Mouse (Mus musculus): ENCODE data around the gene Trpc4. TPM values are rescaled to one million over a fixed set of nuclear protein-coding genes. Genes with fewer than 3 reads are reported as not detected.

Trpc4 gene
- polyA plus RNA-seq (2012; rRNA removed) = 0.06 and 0.10 TPM in 2 replicates

DNA sequence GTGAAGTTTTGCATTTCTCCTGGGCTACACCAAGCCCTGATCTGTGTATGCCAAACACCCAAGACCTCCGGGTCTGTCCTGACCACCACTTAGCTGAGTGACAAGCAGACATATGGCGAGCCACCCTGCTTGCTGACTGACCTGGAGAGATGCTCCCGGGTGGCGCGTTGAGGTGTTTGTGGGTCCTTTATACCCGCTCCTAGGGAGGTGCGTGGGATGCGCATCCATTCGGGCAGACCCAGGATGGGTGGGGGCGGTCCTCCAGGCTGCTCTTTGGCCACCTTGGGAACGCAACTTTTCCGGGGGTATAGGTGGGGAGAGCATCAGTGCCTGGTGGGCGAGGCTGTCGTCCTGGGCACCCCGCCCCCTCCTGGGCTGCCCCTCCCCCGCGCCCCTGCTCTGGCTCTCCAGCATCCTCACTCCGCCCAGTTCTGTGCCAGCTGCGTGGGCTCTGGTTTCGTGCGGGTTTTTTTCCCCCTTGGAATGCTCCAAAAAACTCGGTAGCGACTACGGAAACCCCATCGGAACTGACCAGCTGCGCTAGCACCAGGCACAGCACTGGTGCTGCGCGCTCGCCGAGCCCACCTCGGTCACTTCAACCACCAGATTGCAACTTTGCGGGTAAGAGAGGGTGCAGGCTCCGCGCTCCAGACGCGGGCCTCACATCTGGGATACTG lies at the start of gene Trpc4:
Gene Trpc4 (plus strand): TSS at position 397 of the 677 bp plus-strand sequence.
- 3% methylated on average over 36 of the region's 36 CpGs for WGBS
- Histone ChIP-seq H3K27me3 (ENCODE audit: control insufficient read depth, insufficient read depth, low read length) (no peaks in the 10 kb centered on the region), H3K36me3 (ENCODE audit: control insufficient read depth, insufficient read depth, low read length) (no peaks in the 10 kb centered on the region), H3K4me1 (ENCODE audit: control insufficient read depth, insufficient read depth, insufficient read length, low read length) (no peaks in the 10 kb centered on the region), H3K27ac (ENCODE audit: insufficient read depth, low read depth, low read length) (no peak within 1 kb of the TSS), H3K4me3 (ENCODE audit: low read depth, low read length) (peak within 1 kb of the TSS; percentile 31)
- TF ChIP-seq CTCF (IDR thresholded peaks at IDR 0.05; ENCODE audit: extremely low read depth, insufficient read length, insufficient replicate concordance, low read depth, low read length) (no peak), POLR2A (IDR thresholded peaks at IDR 0.05; ENCODE audit: low read depth, low read length) (no peak)

DNA sequence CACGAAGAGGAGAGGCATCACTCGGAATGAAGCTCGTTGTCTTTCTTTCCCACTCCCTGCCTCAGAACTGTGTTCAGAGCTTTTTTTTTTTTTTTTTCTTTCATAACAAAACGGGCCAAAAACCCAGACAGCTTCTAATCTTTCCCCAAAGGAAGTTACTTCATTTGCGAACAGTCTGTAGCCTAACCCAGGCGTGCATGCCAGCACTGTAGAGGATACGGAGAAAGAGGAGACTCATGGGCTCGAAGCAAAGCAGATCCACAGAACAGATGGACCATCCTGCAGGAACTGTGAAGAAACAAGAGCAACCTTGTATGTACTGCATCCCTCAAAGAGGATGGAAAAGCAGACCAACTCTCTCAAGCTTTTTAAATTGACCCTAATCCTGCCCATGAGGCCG lies 44.3 kb upstream of the Trpc4 start:
- no peak for TF ChIP-seq CTCF (IDR thresholded peaks at IDR 0.05; ENCODE audit: extremely low read depth, insufficient read length, insufficient replicate concordance, low read depth, low read length)
- no peak for TF ChIP-seq POLR2A (IDR thresholded peaks at IDR 0.05; ENCODE audit: low read depth, low read length)
- Histone ChIP-seq H3K27ac (ENCODE audit: insufficient read depth, low read depth, low read length) (no peak overlapping the region), H3K4me1 (ENCODE audit: control insufficient read depth, insufficient read depth, insufficient read length, low read length) (no peaks in the 10 kb centered on the region), H3K36me3 (ENCODE audit: control insufficient read depth, insufficient read depth, low read length) (no peaks in the 10 kb centered on the region), H3K4me3 (ENCODE audit: low read depth, low read length) (no peak overlapping the region), H3K27me3 (ENCODE audit: control insufficient read depth, insufficient read depth, low read length) (no peaks in the 10 kb centered on the region)
- 76% methylated on average over 9 of the region's 9 CpGs for WGBS

DNA sequence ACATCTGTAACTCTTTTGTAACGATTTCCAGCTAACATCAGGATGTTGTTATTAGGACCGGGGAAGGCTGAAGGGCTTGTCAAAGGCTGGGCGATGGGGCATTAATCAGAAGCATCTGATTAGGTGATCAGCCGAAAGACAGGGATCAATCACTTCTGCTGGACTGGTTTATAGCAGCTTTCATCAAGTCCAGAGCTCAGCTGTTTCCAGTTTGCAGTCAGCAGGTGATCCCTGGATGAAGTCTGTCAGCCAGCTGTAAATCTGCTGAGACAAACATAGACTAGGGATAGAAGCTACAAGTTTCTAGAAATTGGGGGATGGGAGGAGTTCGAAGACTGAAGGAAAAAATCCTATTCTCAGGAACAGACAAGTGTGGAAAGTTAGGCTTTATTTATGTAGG lies 20.5 kb upstream of the Trpc4 start:
- H3K4me3 ChIP-seq (ENCODE audit: low read depth, low read length) = no peak overlapping the region
- H3K27ac ChIP-seq (ENCODE audit: insufficient read depth, low read depth, low read length) = no peak overlapping the region
- no peaks in the 10 kb centered on the region for H3K27me3 ChIP-seq (ENCODE audit: control insufficient read depth, insufficient read depth, low read length)
- no peaks in the 10 kb centered on the region for H3K4me1 ChIP-seq (ENCODE audit: control insufficient read depth, insufficient read depth, insufficient read length, low read length)
- no peaks in the 10 kb centered on the region for H3K36me3 ChIP-seq (ENCODE audit: control insufficient read depth, insufficient read depth, low read length)
- WGBS = 69% methylated on average over 5 of the region's 5 CpGs
- TF ChIP-seq CTCF (IDR thresholded peaks at IDR 0.05; ENCODE audit: extremely low read depth, insufficient read length, insufficient replicate concordance, low read depth, low read length) = no peak
- no peak for TF ChIP-seq POLR2A (IDR thresholded peaks at IDR 0.05; ENCODE audit: low read depth, low read length)

DNA sequence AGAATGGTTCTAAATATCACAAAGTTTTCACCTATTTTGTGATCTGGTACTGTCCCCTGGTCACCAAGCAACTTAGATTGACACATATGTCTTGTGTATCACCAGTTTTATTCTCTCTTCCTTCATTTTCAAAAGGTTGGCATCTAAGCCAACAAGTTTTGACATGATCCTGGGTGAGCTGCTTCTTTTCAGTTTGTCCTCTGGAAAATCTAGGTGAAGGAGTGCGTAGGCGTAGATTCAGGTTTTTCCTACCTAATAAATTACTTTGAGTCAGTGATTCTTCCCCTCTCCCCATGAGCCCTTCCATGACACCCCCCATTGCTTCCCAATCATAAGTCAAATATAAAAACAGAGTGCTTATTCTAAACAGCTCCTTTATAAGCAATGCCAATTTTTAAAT lies 14.5 kb upstream of the Trpc4 start:
- TF ChIP-seq CTCF (IDR thresholded peaks at IDR 0.05; ENCODE audit: extremely low read depth, insufficient read length, insufficient replicate concordance, low read depth, low read length) (no peak), POLR2A (IDR thresholded peaks at IDR 0.05; ENCODE audit: low read depth, low read length) (no peak)
- no peaks in the 10 kb centered on the region for H3K27me3 ChIP-seq (ENCODE audit: control insufficient read depth, insufficient read depth, low read length)
- no peak overlapping the region for H3K4me3 ChIP-seq (ENCODE audit: low read depth, low read length)
- no peaks in the 10 kb centered on the region for H3K36me3 ChIP-seq (ENCODE audit: control insufficient read depth, insufficient read depth, low read length)
- WGBS = 92% methylated on average over 2 of the region's 2 CpGs
- H3K27ac ChIP-seq (ENCODE audit: insufficient read depth, low read depth, low read length) = no peak overlapping the region
- no peaks in the 10 kb centered on the region for H3K4me1 ChIP-seq (ENCODE audit: control insufficient read depth, insufficient read depth, insufficient read length, low read length)

DNA sequence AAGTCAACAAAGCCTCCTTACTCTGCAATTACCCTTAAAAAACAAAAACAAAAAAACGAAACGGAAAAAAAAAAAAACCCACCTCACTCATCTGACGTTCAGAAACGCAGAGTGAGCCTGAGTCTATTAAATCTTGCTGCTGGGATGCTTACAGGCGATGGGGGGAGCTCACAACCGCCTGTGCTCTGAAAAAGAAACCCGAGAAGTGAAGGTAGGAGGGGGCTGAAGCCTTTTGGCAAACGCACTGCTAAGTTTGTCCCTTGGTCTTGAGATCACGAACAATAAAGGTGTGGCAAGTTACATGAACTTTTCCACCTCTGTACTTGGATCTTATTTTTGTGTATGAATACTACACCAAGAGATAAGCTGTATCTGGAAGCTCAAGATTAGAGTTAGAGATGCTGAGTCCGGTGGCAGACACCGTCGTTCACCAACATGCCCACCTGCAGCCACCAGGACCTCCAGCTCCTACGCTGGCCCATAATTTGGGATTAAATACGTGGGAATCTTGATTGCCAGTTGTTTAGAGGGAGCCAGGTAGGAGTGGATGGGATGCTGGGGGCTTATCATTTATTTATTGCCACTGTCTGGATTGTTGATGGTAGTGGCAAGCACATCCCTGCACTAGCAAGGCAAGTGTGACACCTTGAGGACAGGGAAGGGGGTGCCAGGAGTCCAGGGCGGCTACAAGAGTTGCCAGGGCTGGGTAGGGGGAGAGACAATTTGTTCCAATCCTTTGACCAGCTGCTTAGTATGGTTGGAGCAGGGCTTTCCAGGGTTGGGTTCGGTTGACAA lies 794 bp upstream of the Trpc4 start:
- Histone ChIP-seq H3K27ac (ENCODE audit: insufficient read depth, low read depth, low read length) (no peak overlapping the region), H3K36me3 (ENCODE audit: control insufficient read depth, insufficient read depth, low read length) (no peaks in the 10 kb centered on the region), H3K4me3 (ENCODE audit: low read depth, low read length) (no peak overlapping the region), H3K27me3 (ENCODE audit: control insufficient read depth, insufficient read depth, low read length) (no peaks in the 10 kb centered on the region), H3K4me1 (ENCODE audit: control insufficient read depth, insufficient read depth, insufficient read length, low read length) (no peaks in the 10 kb centered on the region)
- WGBS = 10% methylated on average over 16 of the region's 16 CpGs
- TF ChIP-seq POLR2A (IDR thresholded peaks at IDR 0.05; ENCODE audit: low read depth, low read length) = no peak
- no peak for TF ChIP-seq CTCF (IDR thresholded peaks at IDR 0.05; ENCODE audit: extremely low read depth, insufficient read length, insufficient replicate concordance, low read depth, low read length)

DNA sequence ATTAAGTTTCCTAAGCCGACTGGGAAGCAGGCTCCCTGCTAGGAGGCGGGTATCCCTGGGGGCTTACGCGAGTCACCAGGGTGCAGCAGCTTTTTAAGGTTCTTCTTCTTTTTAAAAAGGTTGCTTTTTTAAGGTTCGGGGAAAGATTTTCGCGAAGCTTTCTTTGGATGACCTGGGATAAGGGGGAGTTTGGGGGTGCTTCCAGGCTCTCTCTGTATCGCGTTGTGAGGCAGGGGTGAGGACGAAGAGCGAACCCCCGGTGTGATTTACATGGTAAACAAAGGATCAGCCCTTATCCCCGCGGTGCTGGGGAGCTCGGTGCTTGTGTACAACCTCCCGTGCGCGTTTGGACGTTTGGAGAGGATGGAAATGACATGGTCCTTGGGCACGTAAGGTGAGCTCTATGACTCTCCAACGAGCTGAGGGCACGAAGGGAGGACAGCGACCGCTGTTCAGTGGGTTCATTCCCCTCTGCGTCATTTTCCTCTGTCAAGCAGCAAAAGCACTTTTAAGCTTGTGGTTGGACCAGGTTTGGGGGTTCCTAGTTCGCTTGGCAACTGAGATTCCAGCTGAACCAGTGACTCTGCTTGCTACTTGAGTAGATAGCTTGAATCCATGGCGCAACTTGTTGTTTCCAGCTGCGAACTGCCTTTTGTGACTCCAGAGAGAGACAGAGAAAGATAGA lies 623 bp downstream of the Trpc4 start:
- TF ChIP-seq POLR2A (IDR thresholded peaks at IDR 0.05; ENCODE audit: low read depth, low read length) (no peak), CTCF (IDR thresholded peaks at IDR 0.05; ENCODE audit: extremely low read depth, insufficient read length, insufficient replicate concordance, low read depth, low read length) (no peak)
- peak overlapping the region; percentile 31 for H3K4me3 ChIP-seq (ENCODE audit: low read depth, low read length)
- H3K36me3 ChIP-seq (ENCODE audit: control insufficient read depth, insufficient read depth, low read length) = no peaks in the 10 kb centered on the region
- WGBS = 3% methylated on average over 28 of the region's 28 CpGs
- no peak overlapping the region for H3K27ac ChIP-seq (ENCODE audit: insufficient read depth, low read depth, low read length)
- no peaks in the 10 kb centered on the region for H3K27me3 ChIP-seq (ENCODE audit: control insufficient read depth, insufficient read depth, low read length)
- H3K4me1 ChIP-seq (ENCODE audit: control insufficient read depth, insufficient read depth, insufficient read length, low read length) = no peaks in the 10 kb centered on the region

DNA sequence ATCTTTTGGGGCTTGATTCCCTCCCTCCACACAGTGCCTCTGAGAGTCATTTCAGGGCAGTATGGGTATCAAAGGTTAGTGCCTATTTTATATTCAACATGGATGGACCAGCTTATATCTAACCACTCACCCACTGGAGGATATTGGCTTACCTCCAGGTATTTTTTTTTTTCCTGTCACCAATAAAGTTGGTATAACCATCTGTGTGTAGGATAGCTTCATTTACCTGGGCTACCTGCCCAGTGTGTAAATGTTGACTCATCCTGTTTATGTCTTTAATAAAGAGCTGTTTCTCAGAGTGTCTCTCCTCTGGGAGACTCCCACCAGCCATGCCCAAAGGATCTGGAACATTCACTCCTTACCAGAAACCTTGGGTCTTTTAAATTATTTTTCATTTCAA lies 14.9 kb downstream of the Trpc4 start:
- no peaks in the 10 kb centered on the region for H3K4me1 ChIP-seq (ENCODE audit: control insufficient read depth, insufficient read depth, insufficient read length, low read length)
- H3K27ac ChIP-seq (ENCODE audit: insufficient read depth, low read depth, low read length) = no peak overlapping the region
- no peak for TF ChIP-seq POLR2A (IDR thresholded peaks at IDR 0.05; ENCODE audit: low read depth, low read length)
- TF ChIP-seq CTCF (IDR thresholded peaks at IDR 0.05; ENCODE audit: extremely low read depth, insufficient read length, insufficient replicate concordance, low read depth, low read length) = no peak
- no peak overlapping the region for H3K4me3 ChIP-seq (ENCODE audit: low read depth, low read length)
- no peaks in the 10 kb centered on the region for H3K27me3 ChIP-seq (ENCODE audit: control insufficient read depth, insufficient read depth, low read length)
- no peaks in the 10 kb centered on the region for H3K36me3 ChIP-seq (ENCODE audit: control insufficient read depth, insufficient read depth, low read length)

All from small intestine, adult 2 months (tissue).